Mouse (Mus musculus): Measurements from ENCODE around the gene Gmpr2.

DNA sequence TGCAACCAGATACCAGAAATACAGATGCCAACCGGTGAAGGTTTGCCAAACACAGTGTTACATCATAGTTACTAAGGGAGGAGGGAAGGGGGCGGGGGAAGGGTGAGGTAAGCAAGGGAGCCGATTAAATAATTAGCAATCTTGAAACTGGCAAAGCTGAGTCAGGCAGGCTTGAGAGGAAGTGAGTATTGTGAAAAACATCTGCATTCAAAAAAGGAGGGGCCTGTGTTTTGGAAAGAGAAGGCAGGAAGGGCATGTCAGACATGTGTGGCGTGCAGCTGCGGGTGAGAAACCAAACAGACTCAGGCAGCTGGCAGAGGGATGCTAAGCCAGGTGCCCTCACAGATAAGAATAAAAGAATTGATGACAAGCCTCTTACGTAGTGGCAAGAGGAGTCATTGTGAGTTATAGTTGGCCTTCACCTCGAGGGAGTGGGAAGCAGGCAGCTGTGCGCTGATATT, 52.7 kb downstream of the Gmpr2 start:
- no peak for TF ChIP-seq CTCF (IDR thresholded peaks at IDR 0.05; ENCODE audit: low read depth, low read length)
- no peak for TF ChIP-seq POLR2A (IDR thresholded peaks at IDR 0.05; ENCODE audit: insufficient read depth, low read length)
- no peak for TF ChIP-seq EP300 (IDR thresholded peaks at IDR 0.05; ENCODE audit: insufficient read depth, low read depth, low read length)
